Mouse (Mus musculus): ENCODE data around the gene Xrcc2.

Gene Xrcc2

DNA sequence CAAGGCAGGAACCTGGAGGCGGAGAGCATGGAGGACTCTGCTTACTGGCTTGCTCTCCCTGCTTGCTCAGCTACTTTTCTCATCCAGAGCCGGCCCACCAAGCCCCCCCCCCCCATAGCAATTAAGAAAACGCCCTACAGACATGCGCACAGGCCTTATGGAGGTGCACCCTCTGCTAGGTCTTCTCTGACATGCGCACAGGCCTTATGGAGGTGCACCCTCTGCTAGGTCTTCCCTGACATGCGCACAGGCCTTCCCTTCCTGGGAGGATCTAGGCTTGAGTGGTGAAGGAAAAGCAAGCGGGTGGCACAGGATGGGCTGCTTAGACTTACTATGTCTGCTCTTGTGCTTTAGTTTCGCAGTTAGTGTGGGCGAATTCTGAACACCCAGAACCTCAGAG, 37.3 kb downstream of the Xrcc2 start:
- no peak for DNase-seq

DNA sequence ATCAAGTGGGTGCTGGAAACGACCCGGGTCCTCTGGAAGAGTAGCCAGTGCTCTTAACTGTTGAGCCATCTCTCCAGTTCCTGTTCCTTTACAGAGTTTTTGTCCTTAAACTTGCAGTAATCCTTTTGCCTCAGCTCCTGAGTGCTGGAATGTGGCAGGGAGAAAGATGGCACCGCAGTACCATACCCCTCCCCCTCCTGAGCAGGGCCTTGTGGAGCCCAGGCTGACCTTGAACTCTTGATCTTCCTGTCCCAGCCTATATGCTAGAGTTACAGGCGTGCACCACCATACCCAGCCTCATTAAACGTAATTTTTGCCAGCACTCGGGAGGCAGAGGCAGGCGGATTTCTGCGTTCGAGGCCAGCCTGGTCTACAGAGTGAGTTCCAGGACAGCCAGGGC, 38.9 kb downstream of the Xrcc2 start:
- no peak for DNase-seq

DNA sequence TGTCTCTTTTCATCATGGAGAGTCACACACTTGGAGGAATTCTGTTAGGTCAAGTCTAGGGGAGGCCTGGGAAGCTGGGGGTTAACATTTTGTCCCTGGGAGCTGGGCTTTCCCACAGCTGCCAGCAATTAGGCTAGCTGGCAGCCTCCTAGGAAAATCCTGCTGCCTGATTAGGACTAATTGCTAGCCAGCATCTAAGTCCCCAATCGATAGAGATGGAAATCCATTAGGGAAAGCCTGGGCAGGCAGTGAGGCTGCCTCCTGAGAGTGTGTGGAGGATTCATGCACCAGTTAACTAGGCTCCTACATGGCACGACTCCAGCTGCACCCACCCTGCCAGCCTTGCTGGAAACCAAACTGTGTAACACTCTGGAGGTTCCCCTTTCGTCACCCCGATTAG, 39.5 kb downstream of the Xrcc2 start:
- DNase-seq: peak in 1 of 2 experiments; percentile 38

DNA sequence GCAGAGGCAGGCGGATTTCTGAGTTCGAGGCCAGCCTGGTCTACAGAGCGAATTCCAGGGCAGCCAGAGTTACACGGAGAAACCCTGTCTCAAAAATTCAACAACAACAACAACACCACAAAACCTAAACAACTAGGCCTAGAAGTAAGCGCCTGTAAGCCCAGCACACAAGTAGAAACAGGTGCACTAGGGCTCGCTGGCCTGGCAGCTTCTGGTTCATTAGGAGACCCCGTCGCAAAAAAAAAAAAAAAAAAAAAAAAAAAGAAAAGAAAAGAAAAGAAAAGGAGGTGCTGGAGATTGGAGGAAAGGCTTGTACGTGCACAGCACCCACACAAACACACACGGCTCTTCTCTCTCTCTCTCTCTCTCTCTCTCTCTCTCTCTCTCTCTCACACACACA, 40.1 kb downstream of the Xrcc2 start:
- no peak for DNase-seq

DNA sequence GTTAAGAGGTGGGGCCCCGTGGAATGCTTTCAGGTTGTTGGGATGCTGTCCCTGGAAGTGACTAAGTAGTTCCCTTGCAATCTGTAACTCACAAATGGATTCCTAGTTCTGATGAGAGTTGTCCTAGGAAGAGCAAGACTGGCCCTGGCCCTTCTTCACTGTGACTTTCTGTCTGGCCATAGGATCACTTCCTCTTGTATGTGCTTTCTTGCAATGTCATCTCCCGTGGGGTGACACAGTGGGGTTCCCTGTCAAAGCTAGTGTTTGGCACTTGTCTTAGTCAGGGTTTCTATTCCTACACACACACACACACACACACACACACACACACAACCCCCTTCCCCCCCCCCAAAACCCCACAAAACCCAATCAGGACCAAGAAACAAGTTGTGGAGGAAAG, 42.5 kb downstream of the Xrcc2 start:
- no peak for DNase-seq

DNA sequence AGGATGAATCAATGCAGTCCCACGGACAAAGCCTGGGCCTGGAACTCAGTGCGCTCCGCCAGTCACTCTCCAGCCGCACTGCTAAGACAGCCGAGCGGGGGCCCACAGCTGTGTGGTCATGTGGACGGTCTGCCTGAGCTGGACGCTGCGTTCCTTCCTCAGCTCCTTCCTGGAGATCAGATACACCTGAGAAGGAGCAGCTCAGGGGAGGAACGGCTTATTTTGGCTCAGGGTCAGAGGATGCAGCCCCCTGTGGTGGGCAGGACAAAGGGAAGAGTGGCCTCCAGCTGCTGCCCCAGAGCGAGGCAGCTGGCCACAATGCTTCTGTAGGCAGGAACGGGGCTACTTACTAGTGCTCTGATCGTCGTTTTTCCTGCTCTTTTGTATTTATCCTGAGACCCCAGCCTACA, 51.0 kb downstream of the Xrcc2 start:
- DNase-seq: peak in 1 of 2 experiments; percentile 39

DNA sequence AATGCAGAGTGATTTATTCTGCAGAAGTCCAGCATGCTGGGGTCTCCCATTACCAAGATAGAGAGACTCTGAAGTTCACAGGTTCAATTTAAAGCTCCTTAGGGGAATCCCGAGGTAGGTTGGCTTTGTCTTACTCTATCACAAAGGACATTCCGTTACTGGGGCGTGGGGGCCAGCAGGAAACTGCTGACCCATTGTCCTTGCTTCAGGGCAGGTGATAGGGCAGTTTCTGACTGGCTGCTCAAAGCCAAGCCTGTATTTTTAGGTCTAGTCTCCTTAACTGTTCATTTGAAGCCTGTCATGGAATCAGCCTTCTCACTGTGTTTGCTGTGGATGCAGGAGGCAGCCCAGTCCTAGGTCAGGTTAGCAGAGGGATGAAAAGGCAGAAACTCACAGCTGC, 52.2 kb downstream of the Xrcc2 start:
- DNase-seq: no peak

DNA sequence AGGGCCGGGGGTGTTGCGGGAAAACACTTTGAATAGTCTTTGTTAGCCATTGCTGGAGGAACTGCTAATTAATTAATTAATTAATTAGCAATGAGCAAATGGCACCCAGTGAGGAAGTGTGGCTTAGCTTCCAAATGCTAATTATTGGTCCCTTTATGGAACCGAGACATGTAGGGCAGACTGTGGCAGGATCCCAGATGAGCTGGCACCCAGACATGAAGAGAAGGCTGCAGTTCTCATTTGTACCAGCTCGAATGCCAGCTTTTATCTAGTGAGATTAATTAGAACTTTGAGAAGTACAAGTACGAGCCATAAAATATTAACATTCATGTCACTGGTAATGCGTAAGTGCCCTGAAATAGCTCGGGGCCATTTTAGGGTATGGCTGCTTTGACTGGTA, 53.2 kb downstream of the Xrcc2 start:
- DNase-seq: peak in 1 of 2 experiments; percentile 31

DNA sequence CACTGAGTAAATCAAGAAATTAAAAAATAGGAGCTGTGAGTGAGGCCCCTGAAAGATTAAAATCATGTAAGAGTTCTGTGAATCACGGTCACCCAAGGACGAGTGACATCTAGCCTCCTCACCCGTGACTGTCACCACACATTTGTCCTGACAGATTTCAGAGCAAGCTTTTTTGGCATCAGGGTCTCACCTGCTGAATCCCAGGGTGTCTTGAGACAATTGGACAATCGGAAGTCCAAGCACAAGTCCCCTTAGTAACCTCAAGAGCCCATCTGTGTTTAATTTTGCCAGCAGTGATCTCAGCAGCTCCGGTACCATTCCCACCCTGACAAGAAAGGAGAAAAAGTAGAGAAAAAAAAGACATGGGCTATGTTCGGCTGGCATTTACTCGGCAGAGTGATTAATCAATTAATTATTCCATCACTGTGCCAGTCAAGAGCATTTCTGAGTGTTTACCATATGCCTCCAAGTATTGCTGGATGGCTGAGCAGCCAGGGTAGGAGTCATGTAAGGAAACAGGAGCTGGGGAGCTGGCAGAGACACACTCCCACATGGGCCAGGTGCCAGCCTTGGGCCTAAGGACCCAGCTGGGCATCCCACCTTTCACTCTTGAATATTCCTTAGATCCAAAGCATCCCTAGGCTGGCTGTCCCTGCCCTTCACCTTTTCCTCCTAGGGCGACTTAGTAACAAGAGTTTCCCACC, 59.8 kb downstream of the Xrcc2 start:
- peak; percentile 90 to 91 for DNase-seq

DNA sequence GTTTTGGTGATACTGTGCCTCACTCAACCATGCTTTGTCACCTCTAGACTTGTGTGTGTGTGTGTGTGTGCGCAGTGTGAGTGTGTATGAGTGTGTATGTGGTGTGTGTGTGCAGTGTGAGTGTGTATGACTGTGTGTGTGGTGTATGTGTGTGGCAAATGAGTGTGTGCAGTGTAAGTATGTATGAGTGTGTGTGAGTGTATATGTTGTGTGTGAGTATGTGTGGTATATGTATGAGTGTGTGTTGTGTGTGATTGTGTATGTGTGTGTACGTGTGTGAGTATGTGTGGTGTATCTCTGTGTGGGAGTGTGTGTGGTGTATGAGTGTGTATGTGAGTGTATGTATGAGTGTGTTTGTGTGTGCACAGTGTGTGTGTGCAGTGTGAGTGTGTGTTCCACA, 61.1 kb downstream of the Xrcc2 start:
- no peak for DNase-seq

DNA sequence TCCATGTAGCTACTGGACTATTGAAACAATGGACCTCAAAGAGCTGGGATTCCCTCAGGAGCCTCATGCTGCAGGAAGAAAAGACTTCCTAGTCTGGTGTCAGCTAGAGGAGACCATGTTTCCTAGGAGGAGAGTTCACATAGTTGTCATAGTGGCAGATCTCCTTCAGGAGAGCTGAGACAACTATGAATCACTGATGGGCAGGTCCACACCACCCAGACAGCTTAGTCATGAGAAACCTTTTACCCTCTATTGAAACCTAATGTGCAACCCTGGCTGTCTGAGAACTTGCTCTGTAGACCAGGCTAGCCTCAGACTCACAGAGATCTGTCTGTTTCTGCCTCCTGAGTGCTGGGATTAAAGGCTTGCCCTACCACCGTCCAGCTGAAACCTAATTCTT, 62.9 kb downstream of the Xrcc2 start:
- DNase-seq: no peak
